4 mouse cellular contexts compared by ENCODE assay signal in genomic region chr3:16014456-16014855, GRCm38 (mm10). TPM values are rescaled to one million over a fixed set of nuclear protein-coding genes. Genes with fewer than 3 reads are reported as not detected.
"Had no signal": no experiment of that assay in that cellular context is flagged by ENCODE, and none has a peak within 500 bp of the region (broad histone marks: within the 10 kb centered on the region; RNA-seq: fewer than 3 reads in every experiment).

No protein-coding gene starts in this region.

RNA-seq across cellular contexts. Expression of gene Gm5150, which starts 8.2 kb away (rescaled TPM):
- polyA plus RNA-seq: neural tube, embryonic 14.5 days; neural tube, embryonic 15.5 days; stomach, embryonic 14.5 days; testis, adult 2 months had no signal
